Mouse (Mus musculus): ENCODE measurements around the gene Hoxa9. TPM values are rescaled to one million over a fixed set of nuclear protein-coding genes. Genes with fewer than 3 reads are reported as not detected.
A peak's percentile ranks its signal among the peaks of the same experiment; 100 is the strongest.

The Hoxa9 gene
- polyA plus RNA-seq, 1 experiment from 2014 or later: 2.2 TPM

DNA sequence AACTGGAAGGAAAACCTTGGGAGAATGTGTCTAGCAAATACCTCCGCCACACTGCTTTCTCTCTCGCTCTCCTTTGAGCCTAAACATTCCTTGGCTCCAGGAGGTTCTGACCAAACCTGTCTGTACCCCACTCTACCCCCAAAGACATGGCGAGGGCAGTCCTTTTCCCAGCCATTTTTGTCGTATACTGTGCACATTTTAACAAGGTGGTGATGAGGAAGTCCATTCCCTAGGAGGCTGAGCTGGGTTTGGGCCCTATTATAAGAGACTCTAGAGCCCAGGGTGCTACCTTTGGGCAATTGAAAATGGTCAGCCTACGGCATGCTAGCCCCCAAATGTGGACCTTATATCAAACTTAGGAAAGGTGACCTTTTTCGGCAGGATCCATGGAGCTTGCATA, 5.0 kb upstream of the Hoxa9 start:
- H3K4me2 ChIP-seq: no peak overlapping the region

GRCm38 (mm10) chr6:52235267-52235666, 4.4 kb upstream of the Hoxa9 start:
- H3K4me2 ChIP-seq: no peak overlapping the region
- no peaks in the 10 kb centered on the region for H3K4me1 ChIP-seq (replicated peaks; ENCODE audit: control insufficient read depth, insufficient read depth, low read length)
- WGBS: 29% methylated on average over 9 of the region's 9 CpGs
- H3K4me3 ChIP-seq (ENCODE audit: low read depth, low read length): no peak overlapping the region
- ATAC-seq (replicated peaks; ENCODE audit: low FRiP score): no peak
- no peaks in the 10 kb centered on the region for H3K9me3 ChIP-seq (ENCODE audit: control insufficient read depth, low read length)
- peaks cover 96% of the 10 kb centered on the region for H3K27me3 ChIP-seq (replicated peaks; ENCODE audit: control insufficient read depth, insufficient read depth, low read length)
- no peak for DNase-seq (ENCODE audit: low spot score)
- no peak overlapping the region for H3K27ac ChIP-seq (ENCODE audit: low read depth, low read length)
- no peaks in the 10 kb centered on the region for H3K36me3 ChIP-seq (ENCODE audit: control insufficient read depth, insufficient read depth, low read length)
- no peak overlapping the region for H3K9ac ChIP-seq (ENCODE audit: low read depth, low read length)

More for the DNA sequence above, 5.0 kb upstream of the Hoxa9 start:
- Histone ChIP-seq H3K4me3 (ENCODE audit: low read depth, low read length) (no peak overlapping the region), H3K9ac (ENCODE audit: low read depth, low read length) (no peak overlapping the region), H3K27ac (ENCODE audit: low read depth, low read length) (no peak overlapping the region), H3K36me3 (ENCODE audit: control insufficient read depth, insufficient read depth, low read length) (no peaks in the 10 kb centered on the region), H3K9me3 (ENCODE audit: control insufficient read depth, low read length) (no peaks in the 10 kb centered on the region), H3K4me1 (replicated peaks; ENCODE audit: control insufficient read depth, insufficient read depth, low read length) (no peaks in the 10 kb centered on the region), H3K27me3 (replicated peaks; ENCODE audit: control insufficient read depth, insufficient read depth, low read length) (peaks cover 96% of the 10 kb centered on the region)
- 23% methylated on average over 6 of the region's 6 CpGs for WGBS
- DNase-seq (ENCODE audit: low spot score) (no peak), ATAC-seq (replicated peaks; ENCODE audit: low FRiP score) (no peak)

GRCm38 (mm10) chr6:52234428-52235140, 3.7 kb upstream of the Hoxa9 start:
- Histone ChIP-seq H3K4me3 (ENCODE audit: low read depth, low read length) (peak overlapping the region; percentile 26), H3K9me3 (ENCODE audit: control insufficient read depth, low read length) (no peaks in the 10 kb centered on the region), H3K4me2 (no peak overlapping the region), H3K36me3 (ENCODE audit: control insufficient read depth, insufficient read depth, low read length) (no peaks in the 10 kb centered on the region), H3K27me3 (replicated peaks; ENCODE audit: control insufficient read depth, insufficient read depth, low read length) (peaks cover 96% of the 10 kb centered on the region), H3K27ac (ENCODE audit: low read depth, low read length) (no peak overlapping the region), H3K9ac (ENCODE audit: low read depth, low read length) (no peak overlapping the region), H3K4me1 (replicated peaks; ENCODE audit: control insufficient read depth, insufficient read depth, low read length) (no peaks in the 10 kb centered on the region)
- WGBS: 2% methylated on average over 67 of the region's 68 CpGs
- ATAC-seq (replicated peaks; ENCODE audit: low FRiP score) (no peak), DNase-seq (ENCODE audit: low spot score) (no peak)

DNA sequence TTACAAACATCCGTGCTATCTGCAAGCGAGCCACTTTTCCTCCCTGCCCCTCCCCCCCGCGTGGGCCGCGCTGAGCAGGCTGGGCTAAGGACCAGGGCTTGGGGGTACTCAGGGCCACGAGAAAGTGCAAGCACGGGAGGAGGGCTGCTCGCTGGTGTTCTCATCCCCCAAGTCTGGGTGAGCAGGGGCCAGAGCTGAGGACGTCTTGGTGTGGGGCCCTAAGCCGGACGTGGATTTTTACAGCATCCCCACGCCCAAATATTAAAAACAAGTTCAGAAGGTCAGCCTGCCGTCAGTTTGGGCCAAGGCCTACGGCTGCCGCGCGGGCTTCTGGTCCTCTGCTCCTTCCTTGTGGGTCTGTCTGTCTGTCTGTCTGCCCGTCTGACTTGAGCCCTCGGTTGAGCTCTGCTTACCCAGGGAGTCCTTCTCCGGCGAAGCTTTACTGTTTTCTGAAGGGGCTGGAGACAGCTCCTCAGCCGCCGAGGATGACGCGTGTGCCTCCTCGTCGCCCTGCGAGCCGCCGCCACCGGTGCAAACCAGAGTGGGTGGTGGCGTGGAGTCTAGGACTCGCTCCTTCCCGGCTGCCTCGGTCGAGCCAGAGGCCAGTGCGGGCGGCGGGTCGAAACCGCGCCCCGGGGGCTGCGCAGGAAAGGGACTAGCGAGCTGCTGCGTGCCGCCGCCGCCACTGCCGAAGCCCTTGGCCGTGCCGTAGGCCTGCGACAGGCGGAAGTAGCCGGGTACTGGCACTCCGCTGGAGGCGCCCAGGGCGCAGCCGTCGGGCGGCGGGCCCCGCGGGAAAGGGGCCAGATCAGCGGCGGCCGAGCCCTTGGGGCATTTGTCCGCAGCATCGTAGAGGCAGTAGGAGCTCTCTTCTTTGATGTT, 2.9 kb upstream of the Hoxa9 start:
- Histone ChIP-seq H3K4me1 (replicated peaks; ENCODE audit: control insufficient read depth, insufficient read depth, low read length) (no peaks in the 10 kb centered on the region), H3K4me2 (no peak overlapping the region), H3K36me3 (ENCODE audit: control insufficient read depth, insufficient read depth, low read length) (no peaks in the 10 kb centered on the region), H3K9me3 (ENCODE audit: control insufficient read depth, low read length) (no peaks in the 10 kb centered on the region), H3K9ac (ENCODE audit: low read depth, low read length) (no peak overlapping the region), H3K27ac (ENCODE audit: low read depth, low read length) (no peak overlapping the region), H3K27me3 (replicated peaks; ENCODE audit: control insufficient read depth, insufficient read depth, low read length) (peaks cover 98% of the 10 kb centered on the region), H3K4me3 (ENCODE audit: low read depth, low read length) (peak overlapping the region; percentile 26)
- no peak for ATAC-seq (replicated peaks; ENCODE audit: low FRiP score)
- 2% methylated on average over 70 of the region's 70 CpGs for whole genome bisulfite sequencing
- no peak for DNase-seq (ENCODE audit: low spot score)

DNA sequence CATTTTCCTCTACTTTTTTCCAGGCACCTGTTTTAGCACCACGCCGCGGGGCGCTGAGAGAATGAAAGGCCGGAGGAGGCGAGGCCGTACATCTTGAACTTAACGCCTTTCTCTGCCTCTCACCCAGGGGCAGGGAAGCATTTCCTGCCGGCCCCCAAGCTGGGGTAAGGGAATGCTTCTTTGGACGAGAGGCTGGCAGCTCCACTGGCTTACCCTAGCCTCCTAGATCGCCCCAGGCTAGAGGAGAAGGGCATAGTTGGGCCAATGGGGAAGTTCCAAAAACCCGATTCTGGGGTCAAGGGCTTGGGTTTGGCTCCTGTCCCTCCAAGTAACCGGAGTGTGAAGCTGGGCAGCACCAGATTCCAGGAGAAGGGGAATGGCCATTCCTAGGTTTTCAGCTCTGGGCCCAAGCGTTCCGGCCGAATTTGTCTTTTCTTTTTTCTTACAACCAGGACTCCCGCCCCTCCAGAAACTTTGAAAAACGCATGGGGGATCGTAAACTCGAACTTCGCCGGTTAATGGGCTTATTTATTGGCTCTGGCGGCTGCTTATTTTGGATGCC, 2.2 kb upstream of the Hoxa9 start:
- ATAC-seq (replicated peaks; ENCODE audit: low FRiP score): no peak
- Histone ChIP-seq H3K9ac (ENCODE audit: low read depth, low read length) (no peak overlapping the region), H3K4me2 (no peak overlapping the region; the same call in 1 of the 2 replicates), H3K9me3 (ENCODE audit: control insufficient read depth, low read length) (no peaks in the 10 kb centered on the region), H3K27ac (ENCODE audit: low read depth, low read length) (no peak overlapping the region), H3K4me1 (replicated peaks; ENCODE audit: control insufficient read depth, insufficient read depth, low read length) (no peaks in the 10 kb centered on the region), H3K27me3 (replicated peaks; ENCODE audit: control insufficient read depth, insufficient read depth, low read length) (peaks cover 96% of the 10 kb centered on the region), H3K4me3 (ENCODE audit: low read depth, low read length) (no peak overlapping the region), H3K36me3 (ENCODE audit: control insufficient read depth, insufficient read depth, low read length) (no peaks in the 10 kb centered on the region)
- WGBS: 3% methylated on average over 23 of the region's 23 CpGs
- no peak for DNase-seq (ENCODE audit: low spot score)

DNA sequence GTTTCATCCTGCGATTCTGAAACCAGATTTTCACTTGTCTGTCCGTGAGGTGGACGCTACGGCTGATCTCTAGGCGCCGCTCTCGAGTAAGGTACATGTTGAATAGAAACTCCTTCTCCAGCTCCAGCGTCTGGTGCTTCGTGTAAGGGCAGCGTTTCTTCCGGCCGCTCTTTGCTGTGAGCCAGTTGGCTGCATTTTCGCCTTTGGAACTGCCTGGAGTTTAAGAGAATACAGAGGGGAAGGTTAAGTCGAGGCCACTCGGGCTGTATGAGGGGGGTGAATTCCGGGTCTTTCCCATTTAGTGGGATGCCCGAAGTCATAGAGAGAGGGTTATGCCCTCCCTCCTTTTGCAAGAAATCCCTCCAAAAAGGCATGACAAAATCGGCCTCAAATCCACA, 1.7 kb upstream of the Hoxa9 start:
- H3K27ac ChIP-seq (ENCODE audit: low read depth, low read length): no peak overlapping the region
- H3K36me3 ChIP-seq (ENCODE audit: control insufficient read depth, insufficient read depth, low read length): no peaks in the 10 kb centered on the region
- no peaks in the 10 kb centered on the region for H3K9me3 ChIP-seq (ENCODE audit: control insufficient read depth, low read length)
- H3K9ac ChIP-seq (ENCODE audit: low read depth, low read length): no peak overlapping the region
- DNase-seq (ENCODE audit: low spot score): no peak
- no peaks in the 10 kb centered on the region for H3K4me1 ChIP-seq (replicated peaks; ENCODE audit: control insufficient read depth, insufficient read depth, low read length)
- no peak for ATAC-seq (replicated peaks; ENCODE audit: low FRiP score)
- H3K27me3 ChIP-seq (replicated peaks; ENCODE audit: control insufficient read depth, insufficient read depth, low read length): peaks cover 96% of the 10 kb centered on the region
- 1% methylated on average over 18 of the region's 18 CpGs for WGBS
- peak overlapping the region; percentile 23; the same call in 1 of the 2 replicates for H3K4me2 ChIP-seq
- 0 out of 2 replicates have a peak overlapping the region, but pooled peaks have one; percentile 1 for H3K4me3 ChIP-seq (ENCODE audit: low read depth, low read length)

DNA sequence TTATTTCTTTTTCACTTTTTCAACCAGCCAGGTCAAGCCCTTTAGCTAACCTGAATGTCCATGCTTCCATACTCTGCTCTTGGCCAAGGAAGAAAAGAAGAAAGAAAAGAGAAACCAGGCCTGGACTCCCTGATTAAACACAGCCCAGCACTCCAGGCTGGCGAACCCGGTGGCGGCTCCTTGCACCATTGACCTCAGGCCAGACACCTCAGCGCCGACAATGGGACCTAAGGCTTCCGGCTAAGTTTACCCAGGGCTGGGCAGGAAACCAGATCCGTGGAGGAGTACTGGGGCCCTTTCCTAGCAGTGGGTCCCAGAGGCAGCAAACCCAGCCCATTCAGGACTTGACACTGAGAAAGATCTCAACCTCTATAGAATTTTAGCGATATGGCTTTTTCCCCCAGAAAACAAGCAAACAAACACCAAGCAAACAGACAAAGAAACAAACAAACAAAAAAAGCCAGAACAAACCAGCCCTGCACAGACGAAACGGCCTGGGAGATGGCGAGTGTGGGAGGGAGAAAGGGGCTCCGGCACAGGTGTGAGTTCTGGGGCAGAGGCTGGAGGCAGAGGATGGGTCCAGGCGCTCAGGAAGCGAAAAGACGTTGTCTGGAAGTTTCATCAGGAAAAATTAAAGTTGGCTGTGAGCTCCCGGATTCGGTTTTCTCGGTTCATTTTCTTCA, 1.1 kb upstream of the Hoxa9 start:
- H3K9me3 ChIP-seq (ENCODE audit: control insufficient read depth, low read length): no peaks in the 10 kb centered on the region
- H3K4me3 ChIP-seq (ENCODE audit: low read depth, low read length): 0 out of 2 replicates have a peak overlapping the region, but pooled peaks have one; percentile 1
- H3K9ac ChIP-seq (ENCODE audit: low read depth, low read length): no peak overlapping the region
- H3K27me3 ChIP-seq (replicated peaks; ENCODE audit: control insufficient read depth, insufficient read depth, low read length): peaks cover 96% of the 10 kb centered on the region
- H3K36me3 ChIP-seq (ENCODE audit: control insufficient read depth, insufficient read depth, low read length): no peaks in the 10 kb centered on the region
- H3K4me1 ChIP-seq (replicated peaks; ENCODE audit: control insufficient read depth, insufficient read depth, low read length): no peaks in the 10 kb centered on the region
- no peak for DNase-seq (ENCODE audit: low spot score)
- no peak overlapping the region; the same call in 1 of the 2 replicates for H3K4me2 ChIP-seq
- H3K27ac ChIP-seq (ENCODE audit: low read depth, low read length): no peak overlapping the region
- 2% methylated on average over 18 of the region's 18 CpGs for WGBS
- no peak for ATAC-seq (replicated peaks; ENCODE audit: low FRiP score)

Measured in liver, embryonic 11.5 days (tissue).